Mouse (Mus musculus): Measurements from ENCODE around the gene Hapln2.

Gene Hapln2

DNA sequence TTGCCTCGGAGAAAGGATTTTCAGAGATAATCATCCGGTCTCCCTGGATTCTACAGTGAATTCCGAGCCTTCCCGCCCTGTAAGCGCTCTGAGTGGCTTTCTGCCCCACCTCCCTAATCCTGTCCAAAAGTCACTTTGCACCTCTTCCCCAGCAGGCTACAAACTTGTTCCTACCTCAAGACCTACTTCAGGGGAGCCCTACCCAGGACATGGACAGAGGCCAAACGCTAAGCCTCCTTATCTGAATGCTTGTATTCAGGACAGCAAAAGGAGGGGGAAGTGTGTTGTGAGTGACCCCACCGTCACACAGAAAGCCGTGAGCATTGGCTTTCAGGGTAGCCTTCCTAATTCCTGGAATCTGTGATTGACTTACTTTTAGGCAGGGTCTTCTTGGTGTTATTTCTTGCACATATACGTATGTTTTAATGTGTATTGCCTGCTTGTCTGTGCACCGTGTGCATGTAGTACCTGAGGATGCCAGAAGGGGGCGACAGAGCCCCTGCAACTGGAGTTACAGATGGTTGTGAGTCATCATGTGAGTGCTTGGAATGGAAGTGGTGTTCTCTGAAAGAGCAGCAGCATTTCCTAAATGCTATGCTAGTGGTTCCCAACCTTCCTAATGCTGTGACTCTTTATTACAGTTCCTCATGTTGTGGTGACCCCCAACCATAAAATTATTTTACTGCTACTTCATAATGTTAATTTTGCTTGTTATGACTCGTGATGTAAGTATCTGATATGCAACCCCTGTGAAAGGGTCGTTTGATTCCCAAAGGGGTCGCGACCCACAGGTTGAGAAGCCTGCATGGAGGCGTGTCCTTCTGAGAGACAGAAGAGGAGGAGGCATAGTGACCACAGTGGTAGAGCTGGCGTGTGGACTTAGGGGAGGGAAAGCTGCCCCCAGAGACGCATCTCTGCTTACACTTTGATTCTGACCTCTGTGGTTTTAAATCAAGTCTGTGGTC, 21.3 kb downstream of the Hapln2 start:
- no peak for DNase-seq (ENCODE audit: low read depth in 1 of 2, low spot score in 2 of 2)

DNA sequence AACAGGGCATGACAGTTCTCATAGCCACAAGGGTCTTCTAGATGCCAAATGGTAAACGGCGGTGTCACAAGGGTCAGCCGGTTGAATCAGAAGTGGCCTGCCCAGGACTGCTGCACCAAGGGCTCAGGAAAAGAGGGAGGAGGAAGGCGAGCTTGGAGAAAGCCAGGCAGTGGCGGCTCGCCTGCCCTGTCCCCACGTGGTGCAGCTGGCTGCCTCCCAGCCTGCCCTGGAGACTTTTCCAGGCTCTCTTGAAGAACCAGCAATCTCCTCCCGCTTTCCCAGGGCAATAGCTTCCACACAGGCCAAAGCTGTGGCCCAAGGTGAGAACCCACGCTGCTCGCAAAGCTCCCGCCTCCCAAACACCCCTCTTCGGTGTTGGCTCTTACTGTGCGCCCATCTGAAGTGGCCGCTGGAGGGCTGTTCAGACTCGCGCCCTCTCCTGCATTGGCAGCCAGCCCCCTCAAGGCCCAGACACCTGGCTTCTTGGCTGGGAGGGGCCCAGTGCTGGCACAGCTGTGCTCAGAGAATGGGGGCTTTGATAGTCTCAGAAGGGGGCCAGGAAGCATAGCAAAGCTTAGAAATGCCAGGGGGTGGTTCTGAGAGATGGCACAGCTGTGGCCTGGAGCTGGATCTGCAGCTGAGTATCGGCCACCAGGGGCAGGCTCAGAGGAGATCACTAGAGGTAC, 24.9 kb downstream of the Hapln2 start:
- no peak for DNase-seq (ENCODE audit: low read depth in 1 of 2, low spot score in 2 of 2)

DNA sequence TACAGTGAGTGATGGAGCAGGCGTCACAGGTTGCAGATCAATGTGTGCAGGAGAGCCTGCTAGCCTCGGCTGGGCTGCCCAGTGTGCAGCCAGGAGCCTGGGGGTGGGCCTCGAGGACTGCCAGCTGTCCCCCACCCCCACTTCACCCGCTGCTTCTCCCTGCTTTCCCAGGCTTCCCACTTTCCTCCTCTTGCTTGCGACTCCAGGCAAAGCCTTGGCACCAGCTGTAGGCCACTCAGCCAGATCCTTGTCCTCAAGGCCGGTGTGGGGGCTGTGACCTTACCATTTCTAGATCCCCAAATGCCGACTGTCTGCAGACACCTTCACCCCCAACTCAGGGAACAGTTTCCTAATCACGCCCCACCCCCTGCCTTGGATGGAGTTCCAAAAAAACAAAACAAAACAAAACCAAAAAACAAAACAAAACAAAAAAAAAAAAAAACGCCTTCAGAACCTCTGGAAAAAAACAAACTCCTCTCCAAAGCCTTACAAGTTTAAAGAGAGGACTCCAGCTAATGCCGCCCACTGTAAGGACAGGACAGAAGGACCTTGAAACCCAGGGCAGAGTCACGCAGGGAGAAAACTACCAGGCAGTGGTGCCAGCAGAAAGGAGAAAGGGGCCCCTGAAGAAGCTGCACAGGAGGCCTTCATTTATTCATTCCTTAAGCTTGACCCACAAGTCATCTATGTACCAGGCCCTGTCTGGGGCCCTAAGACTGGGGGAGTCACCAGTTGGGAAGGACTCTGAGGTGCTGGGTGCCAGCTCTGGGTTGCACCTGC, 26.4 kb downstream of the Hapln2 start:
- no peak for DNase-seq (ENCODE audit: low read depth in 1 of 2, low spot score in 2 of 2)

DNA sequence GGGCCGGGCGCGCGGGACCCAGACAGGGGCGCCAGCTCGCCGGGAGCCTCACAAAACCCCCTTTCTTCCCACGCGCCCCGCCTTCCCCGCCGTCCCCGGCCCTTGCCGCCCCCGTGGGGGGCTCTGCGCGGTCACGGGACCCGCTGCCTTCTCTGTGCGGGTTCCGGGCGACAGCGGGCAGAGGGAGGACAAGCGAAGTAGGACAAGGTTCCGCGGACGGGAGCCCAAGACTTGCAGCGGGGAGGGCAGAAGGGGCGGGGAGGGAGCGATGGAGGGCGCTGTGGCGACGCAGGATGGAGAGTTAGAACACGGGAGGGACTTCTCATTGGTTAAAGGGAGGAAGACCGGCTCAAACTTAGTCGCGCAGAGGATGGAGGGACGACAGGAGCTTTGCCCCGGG, 27.2 kb downstream of the Hapln2 start, which contains the start of gene Bcan:
TSS of gene Bcan (minus strand) at position 50 of the 400 bp plus-strand sequence.
- no peak for DNase-seq (ENCODE audit: low read depth in 1 of 2, low spot score in 2 of 2)

- no peak for DNase-seq (ENCODE audit: low read depth in 1 of 2, low spot score in 2 of 2)
These were observed 28.0 kb downstream of the Hapln2 start for GRCm38 (mm10) chr3:87999243-87999895.

DNA sequence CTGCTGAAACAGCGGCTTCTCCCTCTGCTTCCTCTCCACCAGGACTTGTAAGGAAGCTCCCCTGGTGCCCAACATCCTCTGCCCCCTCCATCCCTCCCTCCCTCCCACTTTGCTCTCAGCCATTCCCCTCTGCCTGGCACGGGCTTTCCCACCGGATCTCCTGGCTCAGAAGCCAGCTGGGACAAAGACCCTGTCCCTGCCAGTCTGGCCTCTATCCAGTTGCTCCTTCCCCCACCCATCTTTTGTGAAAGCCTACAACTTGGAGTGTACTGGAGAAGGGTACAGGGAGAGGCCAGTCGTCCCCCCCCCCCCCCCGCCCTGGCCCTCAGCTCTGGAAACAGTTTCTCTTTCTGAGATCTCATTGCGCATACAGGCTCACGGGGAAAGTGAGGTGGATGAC, 28.6 kb downstream of the Hapln2 start:
- DNase-seq (ENCODE audit: low read depth in 1 of 2, low spot score in 2 of 2): no peak

GRCm38 (mm10) chr3:87996971-87997614, 30.3 kb downstream of the Hapln2 start:
- no peak for DNase-seq (ENCODE audit: low read depth in 1 of 2, low spot score in 2 of 2)

DNA sequence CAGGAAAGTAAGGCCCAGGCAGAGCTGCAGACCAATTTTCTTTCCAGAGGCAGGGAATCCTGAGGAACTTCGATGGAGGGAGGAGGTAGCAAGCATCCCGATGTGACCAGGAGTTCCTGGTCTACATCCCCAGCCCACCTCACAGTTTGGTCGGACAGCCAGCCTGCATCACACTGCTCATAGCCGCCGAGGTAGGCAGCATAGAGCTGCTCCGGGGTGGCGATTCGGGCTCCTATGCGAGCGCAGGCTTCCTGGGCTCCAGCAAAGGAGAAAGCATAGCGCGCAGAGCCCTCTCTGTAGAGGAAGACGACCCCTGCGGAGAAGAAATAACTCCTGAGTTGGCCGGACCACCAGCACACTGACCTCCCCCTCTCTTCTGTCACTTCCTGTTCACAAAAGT, 31.0 kb downstream of the Hapln2 start:
- no peak for DNase-seq (ENCODE audit: low read depth in 1 of 2, low spot score in 2 of 2)

DNA sequence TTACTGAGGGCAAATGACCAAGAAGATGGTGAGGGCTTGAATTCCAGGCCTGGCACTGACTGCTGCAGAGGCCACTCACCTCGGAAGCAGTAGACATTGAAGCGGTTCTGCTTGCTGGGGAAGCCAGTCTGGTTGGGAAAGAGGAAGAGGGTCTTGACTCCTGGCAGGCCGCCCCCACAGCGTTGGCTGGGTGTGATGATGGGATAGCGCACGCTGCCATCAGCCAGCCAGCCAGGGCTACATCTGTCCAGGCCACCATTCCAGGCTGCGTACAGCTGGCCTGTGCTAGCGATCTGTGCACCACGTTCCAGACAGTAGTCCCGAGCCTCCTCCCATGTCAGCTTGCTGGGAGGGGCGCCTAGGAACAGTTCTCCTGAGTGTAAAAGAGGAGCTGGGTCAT, 32.1 kb downstream of the Hapln2 start:
- DNase-seq (ENCODE audit: low read depth in 1 of 2, low spot score in 2 of 2): no peak

- no peak for DNase-seq (ENCODE audit: low read depth in 1 of 2, low spot score in 2 of 2)
These were observed 33.9 kb downstream of the Hapln2 start for GRCm38 (mm10) chr3:87993436-87993835.

DNA sequence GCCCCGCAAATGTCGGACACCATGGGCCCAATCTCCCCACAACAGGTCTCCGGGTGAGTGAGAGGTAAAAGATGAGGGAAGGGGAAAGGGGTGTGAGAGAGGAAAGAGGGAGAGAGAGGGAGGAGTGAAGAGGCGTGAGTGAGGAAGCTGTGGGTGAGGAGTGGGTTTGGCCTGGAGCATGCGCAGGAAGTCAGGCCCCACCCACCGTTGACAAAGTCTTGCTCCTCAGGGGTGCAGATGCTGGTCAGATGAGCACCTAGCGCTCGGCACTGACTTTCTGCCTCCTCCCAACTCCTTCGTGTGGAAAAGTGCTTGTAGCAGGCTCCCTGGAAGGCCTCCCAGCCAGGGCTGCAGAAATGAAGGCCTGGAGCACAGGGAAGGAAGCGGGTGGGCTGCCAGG, 37.4 kb downstream of the Hapln2 start:
- DNase-seq (ENCODE audit: low read depth in 1 of 2, low spot score in 2 of 2): no peak

- DNase-seq (ENCODE audit: low read depth in 1 of 2, low spot score in 2 of 2): no peak
These were observed 39.3 kb downstream of the Hapln2 start for GRCm38 (mm10) chr3:87988068-87988467.

GRCm38 (mm10) chr3:87987633-87988032, 39.8 kb downstream of the Hapln2 start:
- no peak for DNase-seq (ENCODE audit: low read depth in 1 of 2, low spot score in 2 of 2)

DNA sequence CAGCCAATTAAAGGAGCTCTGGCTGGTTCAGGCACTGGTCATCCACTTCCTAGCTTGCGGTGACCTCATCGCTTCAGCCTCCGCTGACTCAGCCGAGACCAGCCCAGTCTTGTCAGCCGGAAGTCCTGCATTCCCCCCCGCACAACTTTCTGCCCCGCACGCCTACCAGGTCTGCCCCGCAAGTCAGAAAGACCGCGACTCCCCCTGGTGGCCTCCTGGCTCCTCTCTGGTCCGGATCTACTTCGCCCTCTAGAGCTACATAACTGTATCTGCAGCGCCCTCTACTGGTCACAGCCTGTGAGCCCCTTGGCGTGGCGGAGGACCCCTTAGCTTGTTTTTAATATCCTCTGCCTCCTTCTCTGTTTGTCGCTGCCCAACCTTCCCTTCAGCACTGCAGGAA, 40.5 kb downstream of the Hapln2 start:
- peak; percentile 69 to 83 for DNase-seq (ENCODE audit: low read depth in 1 of 2, low spot score in 2 of 2)

DNA sequence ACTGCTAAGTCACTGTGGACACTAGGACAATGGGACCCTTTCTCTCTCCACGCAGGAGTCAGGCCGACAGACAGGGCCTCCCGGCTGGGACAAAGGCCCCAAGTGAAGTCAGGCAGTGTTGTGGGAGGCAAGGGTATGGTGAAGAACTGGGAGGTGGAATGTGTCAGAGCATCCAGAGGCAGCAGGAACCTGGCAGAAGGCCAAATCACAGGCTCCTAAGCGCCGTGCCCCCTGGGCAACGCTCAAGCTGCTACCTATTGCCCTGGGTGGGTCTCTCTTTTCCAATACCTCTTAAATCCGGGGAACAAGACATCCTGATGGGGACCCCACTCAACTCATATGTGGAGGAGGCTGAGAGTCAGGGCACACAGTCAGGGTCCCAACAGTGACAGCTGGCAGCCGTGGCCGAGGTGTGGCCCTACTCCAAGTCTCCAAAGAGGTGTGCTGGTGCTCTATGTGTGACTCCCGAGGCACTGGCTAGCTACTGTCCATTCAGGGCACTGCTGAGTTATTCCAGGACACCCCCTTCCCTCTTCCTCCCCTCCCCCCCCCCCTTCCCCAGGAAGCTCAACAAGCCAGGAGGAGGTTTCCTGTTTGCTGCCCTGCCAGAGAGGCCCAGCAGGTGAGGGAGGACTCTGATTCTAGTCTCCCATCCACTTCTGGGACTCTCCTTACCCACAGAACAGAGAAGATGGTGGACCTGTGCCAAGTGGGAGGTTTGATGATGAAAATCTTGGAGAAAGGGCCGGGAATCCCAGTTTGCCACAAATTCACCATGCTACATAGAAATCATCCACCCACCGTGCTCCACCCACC, 41.7 kb downstream of the Hapln2 start:
- no peak for DNase-seq (ENCODE audit: low read depth in 1 of 2, low spot score in 2 of 2)

- DNase-seq (ENCODE audit: low read depth in 1 of 2, low spot score in 2 of 2): no peak
These were observed 43.3 kb downstream of the Hapln2 start for GRCm38 (mm10) chr3:87984094-87984493.

- DNase-seq (ENCODE audit: low read depth in 1 of 2, low spot score in 2 of 2): no peak
These were observed 43.8 kb downstream of the Hapln2 start for GRCm38 (mm10) chr3:87983627-87984026.

GRCm38 (mm10) chr3:87982836-87983601, 44.4 kb downstream of the Hapln2 start:
- no peak for DNase-seq (ENCODE audit: low read depth in 1 of 2, low spot score in 2 of 2)

Measured in monocyte, adult 2 months (primary cell).